Mouse (Mus musculus) embryonic facial prominence, embryonic 13.5 days (tissue): Measurements from ENCODE around the gene Cdc14a. TPM values are rescaled to one million over a fixed set of nuclear protein-coding genes. Genes with fewer than 3 reads are reported as not detected.

Experiments used
- ATAC-seq: fragments of 200-750 bp; cut with Nextera tagmentation; 2 replicates; pipeline ENCODE4 v1.8.0; 2017; ENCODE audit warnings: low read depth; ENCODE audit not compliant: insufficient number of reproducible peaks, insufficient read depth, low FRiP score, low TSS enrichment
- H3K27ac ChIP-seq: fragments of 300-500 bp; sonication (generic); 2 replicates; pipeline ENCODE4 v1.5.1; 2015; ENCODE audit warnings: moderate library complexity, mild to moderate bottlenecking, inconsistent platforms
- H3K27me3 ChIP-seq: fragments of 300-500 bp; sonication (generic); 2 replicates; pipeline ENCODE4 v1.6.1; 2015; ENCODE audit warnings: mild to moderate bottlenecking, inconsistent platforms
- H3K36me3 ChIP-seq: fragments of 300-500 bp; sonication (generic); 2 replicates; pipeline ENCODE4 v1.6.1; 2015; ENCODE audit warnings: mild to moderate bottlenecking, inconsistent platforms
- H3K4me1 ChIP-seq: fragments of 300-500 bp; sonication (generic); 2 replicates; pipeline ENCODE4 v1.6.1; 2015; ENCODE audit warnings: inconsistent platforms
- H3K4me2 ChIP-seq: fragments of 300-500 bp; sonication (generic); 2 replicates; pipeline ENCODE4 v1.6.1; 2015; ENCODE audit warnings: moderate library complexity, mild to moderate bottlenecking, inconsistent platforms
- H3K4me3 ChIP-seq: fragments of 300-500 bp; sonication (generic); 2 replicates; pipeline ENCODE4 v1.5.1; 2015; ENCODE audit warnings: mild to moderate bottlenecking, inconsistent platforms
- H3K9ac ChIP-seq: fragments of 300-500 bp; sonication (generic); 2 replicates; pipeline ENCODE4 v1.6.1; 2015; ENCODE audit warnings: mild to moderate bottlenecking, inconsistent platforms
- H3K9me3 ChIP-seq: fragments of 300-500 bp; sonication (generic); 2 replicates; pipeline ENCODE4 v1.6.1; 2016; ENCODE audit warnings: inconsistent platforms
- WGBS: fragments of 180-500 bp; shearing (Covaris S2); methylation state at CpG from one replicate; pipeline ENCODE4 v1.1.7; 2015; ENCODE audit warnings: mixed read lengths; 5-methylcytosine and 5-hydroxymethylcytosine counted together
- polyA plus RNA-seq: library from polyadenylated mRNA; unstranded; fragments of >200 nt; fragmentation: Nextera tagmentation; extraction: Ambion mirVana; gene quantifications from 2 replicates; pipeline ENCODE4 v1.2.1, GENCODE M21; 2015

Cdc14a gene
- polyA plus RNA-seq, 1 experiment from 2014 or later, result 9.6 TPM

- no peaks in the 10 kb centered on the region for H3K4me1 ChIP-seq
- peaks cover 14% of the 10 kb centered on the region; the same call in 1 of the 2 replicates for H3K36me3 ChIP-seq
- ATAC-seq, result no peak
- H3K4me3 ChIP-seq, result no peak overlapping the region
- H3K27ac ChIP-seq, result no peak overlapping the region
- 92% methylated on average over 4 of the region's 4 CpGs for WGBS
- H3K27me3 ChIP-seq, result no peaks in the 10 kb centered on the region
- no peaks in the 10 kb centered on the region for H3K9me3 ChIP-seq
- H3K9ac ChIP-seq, result no peak overlapping the region
- no peak overlapping the region for H3K4me2 ChIP-seq
Observed at GRCm38 (mm10) chr3:116311838-116312237, 112.0 kb downstream of the Cdc14a start.

GRCm38 (mm10) chr3:116311173-116311572 is 112.7 kb downstream of the Cdc14a start:
- no peak overlapping the region for H3K27ac ChIP-seq
- WGBS, result 97% methylated on average over 2 of the region's 2 CpGs

GRCm38 (mm10) chr3:116310672-116311071 is 113.2 kb downstream of the Cdc14a start:
- no peak overlapping the region for H3K9ac ChIP-seq
- no peak overlapping the region for H3K4me3 ChIP-seq
- peaks cover 16% of the 10 kb centered on the region; the same call in 1 of the 2 replicates for H3K36me3 ChIP-seq
- no peak overlapping the region for H3K4me2 ChIP-seq
- WGBS, result 92% methylated on average over 4 of the region's 4 CpGs
- H3K4me1 ChIP-seq, result no peaks in the 10 kb centered on the region
- H3K27me3 ChIP-seq, result no peaks in the 10 kb centered on the region
- no peak for ATAC-seq
- no peak overlapping the region for H3K27ac ChIP-seq
- H3K9me3 ChIP-seq, result no peaks in the 10 kb centered on the region

More at GRCm38 (mm10) chr3:116311173-116311572, 112.7 kb downstream of the Cdc14a start:
- Histone ChIP-seq H3K9me3 (no peaks in the 10 kb centered on the region), H3K4me3 (no peak overlapping the region), H3K36me3 (peaks cover 16% of the 10 kb centered on the region; the same call in 1 of the 2 replicates), H3K27me3 (no peaks in the 10 kb centered on the region), H3K4me1 (no peaks in the 10 kb centered on the region), H3K9ac (no peak overlapping the region), H3K4me2 (no peak overlapping the region)
- no peak for ATAC-seq

- no peak for ATAC-seq
- H3K27ac ChIP-seq, result no peak overlapping the region
- WGBS, result 90% methylated on average over 10 of the region's 10 CpGs
- H3K9me3 ChIP-seq, result no peaks in the 10 kb centered on the region
- no peaks in the 10 kb centered on the region for H3K27me3 ChIP-seq
- H3K4me2 ChIP-seq, result no peak overlapping the region
- no peaks in the 10 kb centered on the region for H3K4me1 ChIP-seq
- no peak overlapping the region for H3K9ac ChIP-seq
- H3K4me3 ChIP-seq, result no peak overlapping the region
- peaks cover 16% of the 10 kb centered on the region; the same call in 1 of the 2 replicates for H3K36me3 ChIP-seq
Observed at GRCm38 (mm10) chr3:116310033-116310432, 113.8 kb downstream of the Cdc14a start.

GRCm38 (mm10) chr3:116304800-116305753 is 118.8 kb downstream of the Cdc14a start:
- no peak overlapping the region for H3K4me2 ChIP-seq
- H3K36me3 ChIP-seq, result peaks cover 10% of the 10 kb centered on the region; the same call in 1 of the 2 replicates
- H3K4me1 ChIP-seq, result no peaks in the 10 kb centered on the region
- WGBS, result 77% methylated on average over 18 of the region's 18 CpGs
- H3K4me3 ChIP-seq, result no peak overlapping the region
- H3K9ac ChIP-seq, result no peak overlapping the region
- ATAC-seq, result no peak
- H3K27me3 ChIP-seq, result no peaks in the 10 kb centered on the region
- H3K27ac ChIP-seq, result no peak overlapping the region
- H3K9me3 ChIP-seq, result no peaks in the 10 kb centered on the region

GRCm38 (mm10) chr3:116302581-116302980 is 121.3 kb downstream of the Cdc14a start:
- H3K4me1 ChIP-seq, result peaks cover 5% of the 10 kb centered on the region
- no peak overlapping the region for H3K27ac ChIP-seq
- no peak for ATAC-seq
- H3K9ac ChIP-seq, result no peak overlapping the region
- H3K9me3 ChIP-seq, result no peaks in the 10 kb centered on the region
- WGBS, result 95% methylated on average over 7 of the region's 7 CpGs
- H3K4me2 ChIP-seq, result no peak overlapping the region
- H3K4me3 ChIP-seq, result no peak overlapping the region
- H3K36me3 ChIP-seq, result peaks cover 10% of the 10 kb centered on the region; the same call in 1 of the 2 replicates
- no peaks in the 10 kb centered on the region for H3K27me3 ChIP-seq

GRCm38 (mm10) chr3:116301754-116302153 is 122.1 kb downstream of the Cdc14a start:
- Histone ChIP-seq H3K36me3 (peaks cover 13% of the 10 kb centered on the region; the same call in 1 of the 2 replicates), H3K4me3 (no peak overlapping the region), H3K9ac (no peak overlapping the region), H3K4me1 (peaks cover 5% of the 10 kb centered on the region), H3K9me3 (no peaks in the 10 kb centered on the region), H3K4me2 (no peak overlapping the region), H3K27me3 (no peaks in the 10 kb centered on the region), H3K27ac (no peak overlapping the region)
- no peak for ATAC-seq
- 86% methylated on average over 6 of the region's 6 CpGs for WGBS

- no peak overlapping the region for H3K27ac ChIP-seq
- H3K9me3 ChIP-seq, result no peaks in the 10 kb centered on the region
- H3K27me3 ChIP-seq, result no peaks in the 10 kb centered on the region
- ATAC-seq, result no peak
- H3K9ac ChIP-seq, result no peak overlapping the region
- no peak overlapping the region for H3K4me3 ChIP-seq
- 58% methylated on average over 10 of the region's 10 CpGs for WGBS
- H3K36me3 ChIP-seq, result peaks cover 22% of the 10 kb centered on the region
- peaks cover 5% of the 10 kb centered on the region for H3K4me1 ChIP-seq
- no peak overlapping the region for H3K4me2 ChIP-seq
Observed at GRCm38 (mm10) chr3:116298727-116299126, 125.1 kb downstream of the Cdc14a start.

GRCm38 (mm10) chr3:116298003-116298402 is 125.8 kb downstream of the Cdc14a start:
- peaks cover 27% of the 10 kb centered on the region for H3K36me3 ChIP-seq
- peaks cover 5% of the 10 kb centered on the region for H3K4me1 ChIP-seq
- WGBS, result 88% methylated on average over 8 of the region's 8 CpGs

GRCm38 (mm10) chr3:116297170-116297569 is 126.7 kb downstream of the Cdc14a start:
- H3K4me1 ChIP-seq, result peaks cover 5% of the 10 kb centered on the region
- H3K36me3 ChIP-seq, result peaks cover 30% of the 10 kb centered on the region
- 95% methylated on average over 7 of the region's 7 CpGs for WGBS
- H3K9me3 ChIP-seq, result no peaks in the 10 kb centered on the region
- ATAC-seq, result no peak
- no peak overlapping the region for H3K4me3 ChIP-seq
- H3K4me2 ChIP-seq, result no peak overlapping the region
- no peak overlapping the region for H3K27ac ChIP-seq
- no peaks in the 10 kb centered on the region for H3K27me3 ChIP-seq
- no peak overlapping the region for H3K9ac ChIP-seq

More at GRCm38 (mm10) chr3:116298003-116298402, 125.8 kb downstream of the Cdc14a start:
- Histone ChIP-seq H3K4me3 (no peak overlapping the region), H3K9me3 (no peaks in the 10 kb centered on the region), H3K27me3 (no peaks in the 10 kb centered on the region), H3K9ac (no peak overlapping the region), H3K4me2 (no peak overlapping the region), H3K27ac (no peak overlapping the region)
- no peak for ATAC-seq

- ATAC-seq, result no peak
- H3K9me3 ChIP-seq, result no peaks in the 10 kb centered on the region
- H3K27ac ChIP-seq, result no peak overlapping the region
- no peak overlapping the region for H3K4me3 ChIP-seq
- 82% methylated on average over 9 of the region's 9 CpGs for WGBS
- no peak overlapping the region for H3K4me2 ChIP-seq
- peaks cover 28% of the 10 kb centered on the region for H3K36me3 ChIP-seq
- no peak overlapping the region for H3K9ac ChIP-seq
- H3K27me3 ChIP-seq, result no peaks in the 10 kb centered on the region
- H3K4me1 ChIP-seq, result no peaks in the 10 kb centered on the region
Observed at GRCm38 (mm10) chr3:116290041-116290815, 133.6 kb downstream of the Cdc14a start.
